Mouse (Mus musculus) liver, postnatal 0 days (tissue): ENCODE data around the gene Pptc7. TPM values are rescaled to one million over a fixed set of nuclear protein-coding genes. Genes with fewer than 3 reads are reported as not detected.

Source experiments
- ATAC-seq: fragments of 200-750 bp; cut with Nextera tagmentation; 2 replicates; pipeline ENCODE4 v1.8.0; 2017; ENCODE audit warnings: mild to moderate bottlenecking, moderate library complexity
- DNase-seq: peaks from one replicate; pipeline ENCODE4 v3.0.0-alpha.2; 2016
- H3K27ac ChIP-seq: fragments of 300-500 bp; sonication (generic); 2 replicates; pipeline ENCODE4 v1.5.1; 2014; ENCODE audit warnings: antibody characterized with exemption, moderate library complexity, mild to moderate bottlenecking, low read depth
- H3K27me3 ChIP-seq: fragments of 300-500 bp; sonication (generic); 2 replicates; pipeline ENCODE4 v1.6.1; 2014; ENCODE audit warnings: low read length, control low read depth, mixed read lengths; ENCODE audit not compliant: insufficient read depth
- H3K36me3 ChIP-seq: fragments of 300-500 bp; sonication (generic); replicated peaks from 2 replicates; pipeline ENCODE4 v1.6.1; 2014; ENCODE audit warnings: mild to moderate bottlenecking, control low read depth, low read length, moderate library complexity, mixed read lengths; ENCODE audit not compliant: insufficient read depth
- H3K4me1 ChIP-seq: fragments of 300-500 bp; sonication (generic); 2 replicates; pipeline ENCODE4 v1.6.1; 2014; ENCODE audit warnings: antibody characterized with exemption, mild to moderate bottlenecking, control low read depth; ENCODE audit not compliant: insufficient read depth
- H3K4me2 ChIP-seq: fragments of 300-500 bp; sonication (generic); 2 replicates; pipeline ENCODE4 v1.6.1; 2014; ENCODE audit warnings: low read depth, mild to moderate bottlenecking, low read length, moderate library complexity, mixed read lengths
- H3K4me3 ChIP-seq: fragments of 300-500 bp; sonication (generic); 2 replicates; pipeline ENCODE4 v1.5.1; 2014; ENCODE audit warnings: low read depth, low read length
- H3K9ac ChIP-seq: fragments of 300-500 bp; sonication (generic); replicated peaks from 2 replicates; pipeline ENCODE4 v1.6.1; 2014; ENCODE audit warnings: mild to moderate bottlenecking, moderate library complexity
- H3K9me3 ChIP-seq: fragments of 300-500 bp; sonication (generic); 2 replicates; pipeline ENCODE4 v1.6.1; 2016; ENCODE audit warnings: mild to moderate bottlenecking, control low read depth, low read length, mixed read lengths
- CTCF ChIP-seq: sonication (generic); IDR thresholded peaks from 2 replicates; pipeline ENCODE4 v1.5.1; 2016; ENCODE audit warnings: antibody characterized with exemption, low read depth
- EP300 ChIP-seq: IDR thresholded peaks from 2 replicates; pipeline ENCODE4 v1.6.1; 2016; ENCODE audit warnings: antibody characterized with exemption, low read depth, mild to moderate bottlenecking
- WGBS: fragments of 180-500 bp; shearing (Covaris S2); extraction: QIAGEN DNeasy Blood & Tissue Kit; methylation state at CpG from one replicate; pipeline ENCODE4 v1.1.7; 2014; ENCODE audit not compliant: insufficient replicate concordance; 5-methylcytosine and 5-hydroxymethylcytosine counted together
- polyA plus RNA-seq: library from polyadenylated mRNA; unstranded; fragments of >200 nt; fragmentation: Nextera tagmentation; extraction: Ambion mirVana; gene quantifications from 2 replicates; pipeline ENCODE4 v1.2.1, GENCODE M21; 2015

The Pptc7 gene
- polyA plus RNA-seq, 1 experiment from 2014 or later: 4.4 TPM

- Histone ChIP-seq H3K9me3 (no peaks in the 10 kb centered on the region), H3K4me1 (0 out of 2 replicates have a peak, but pooled peaks cover 5% of the 10 kb centered on the region), H3K9ac (no peak overlapping the region), H3K27ac (peak overlapping the region; percentile 57), H3K4me2 (0 out of 2 replicates have a peak overlapping the region, but pooled peaks have one; percentile 9), H3K27me3 (no peaks in the 10 kb centered on the region), H3K36me3 (peaks cover 25% of the 10 kb centered on the region), H3K4me3 (no peak overlapping the region)
- no peak for TF ChIP-seq EP300
- ATAC-seq (peak; percentile 47; the same call in 1 of the 2 replicates), DNase-seq (no peak)
- 42% methylated on average over 6 of the region's 6 CpGs for WGBS
These were observed 41.5 kb upstream of the Pptc7 start for GRCm38 (mm10) chr5:122242521-122243123.

- no peaks in the 10 kb centered on the region for H3K9me3 ChIP-seq
- H3K27me3 ChIP-seq: no peaks in the 10 kb centered on the region
- 81% methylated on average over 17 of the region's 17 CpGs for WGBS
- DNase-seq (no peak), ATAC-seq (no peak)
- H3K4me1 ChIP-seq: 0 out of 2 replicates have a peak, but pooled peaks cover 5% of the 10 kb centered on the region
- no peak overlapping the region for H3K4me3 ChIP-seq
- peaks cover 19% of the 10 kb centered on the region for H3K36me3 ChIP-seq
- TF ChIP-seq CTCF (no peak), EP300 (no peak)
- H3K9ac ChIP-seq: no peak overlapping the region
- no peak overlapping the region for H3K27ac ChIP-seq
- H3K4me2 ChIP-seq: no peak overlapping the region
These were observed 40.2 kb upstream of the Pptc7 start for GRCm38 (mm10) chr5:122243781-122244523.

DNA sequence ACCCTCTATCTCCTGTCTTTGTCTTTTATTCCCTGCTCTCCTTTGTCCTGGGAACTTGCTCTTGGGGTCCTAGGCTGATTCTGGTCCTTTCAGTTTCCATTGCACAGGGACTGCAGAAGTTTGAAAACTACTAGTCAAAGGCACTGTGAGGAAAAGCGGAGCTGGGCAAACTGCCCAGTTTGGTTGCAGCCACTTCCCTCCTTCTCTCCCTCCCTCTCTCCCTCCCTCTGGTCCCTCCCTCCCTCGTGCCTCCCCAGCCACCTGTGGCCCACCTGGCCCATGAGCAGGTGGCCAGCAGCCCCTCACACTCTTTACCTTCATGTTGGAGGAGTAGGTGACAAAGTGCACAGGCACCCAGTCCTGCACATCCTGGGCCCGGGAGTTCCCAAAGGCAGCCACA is 39.0 kb upstream of the Pptc7 start:
- H3K9me3 ChIP-seq: no peaks in the 10 kb centered on the region
- no peaks in the 10 kb centered on the region for H3K27me3 ChIP-seq
- H3K9ac ChIP-seq: no peak overlapping the region
- no peak overlapping the region for H3K4me3 ChIP-seq
- TF ChIP-seq EP300 (no peak), CTCF (no peak)
- 64% methylated on average over 3 of the region's 3 CpGs for WGBS
- peaks cover 16% of the 10 kb centered on the region for H3K36me3 ChIP-seq
- ATAC-seq (no peak), DNase-seq (peak; percentile 33)
- no peak overlapping the region for H3K4me2 ChIP-seq
- H3K4me1 ChIP-seq: 0 out of 2 replicates have a peak, but pooled peaks cover 5% of the 10 kb centered on the region
- no peak overlapping the region for H3K27ac ChIP-seq

DNA sequence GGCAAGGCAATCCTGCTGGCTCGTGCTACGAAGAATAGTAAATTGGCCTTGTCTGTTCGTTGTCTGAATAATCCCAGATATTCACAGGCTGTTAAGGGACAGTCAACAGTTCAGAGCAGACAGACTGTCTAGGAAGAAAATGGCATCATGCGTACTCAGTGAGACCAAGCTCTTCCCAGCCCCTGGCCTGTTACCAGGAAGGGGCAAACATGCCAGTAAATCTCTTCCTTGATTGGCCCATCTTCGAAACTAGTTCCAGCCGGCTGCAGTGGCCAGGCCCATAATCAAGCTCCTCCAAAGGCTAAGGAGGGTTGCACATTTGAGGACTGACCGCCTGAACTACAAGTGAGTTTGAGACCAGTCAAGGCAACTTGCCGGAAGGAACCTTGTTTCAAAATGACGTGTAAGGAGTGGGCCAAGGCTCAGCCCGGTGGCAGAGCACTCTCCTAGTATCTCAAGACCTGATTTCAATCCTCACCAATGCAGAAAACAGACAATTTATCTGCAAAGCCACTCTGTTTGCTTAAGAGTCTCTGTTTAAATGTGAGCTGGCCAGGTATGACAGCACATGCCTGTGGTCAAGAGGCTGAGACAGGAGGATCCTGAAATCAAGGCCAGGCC is 37.5 kb upstream of the Pptc7 start:
- Histone ChIP-seq H3K4me2 (no peak overlapping the region), H3K36me3 (peaks cover 5% of the 10 kb centered on the region; the same call in 1 of the 2 replicates), H3K27me3 (no peaks in the 10 kb centered on the region), H3K4me3 (no peak overlapping the region), H3K4me1 (0 out of 2 replicates have a peak, but pooled peaks cover 5% of the 10 kb centered on the region), H3K9me3 (no peaks in the 10 kb centered on the region), H3K9ac (no peak overlapping the region), H3K27ac (no peak overlapping the region)
- ATAC-seq (no peak), DNase-seq (no peak)
- WGBS: 85% methylated on average over 10 of the region's 10 CpGs
- no peak for TF ChIP-seq CTCF
- no peak for TF ChIP-seq EP300

- 90% methylated on average over 11 of the region's 11 CpGs for WGBS
- Histone ChIP-seq H3K27me3 (no peaks in the 10 kb centered on the region), H3K4me3 (no peak overlapping the region), H3K9me3 (no peaks in the 10 kb centered on the region), H3K4me1 (no peaks in the 10 kb centered on the region), H3K36me3 (0 out of 2 replicates have a peak, but pooled peaks cover 2% of the 10 kb centered on the region), H3K27ac (no peak overlapping the region), H3K9ac (no peak overlapping the region), H3K4me2 (no peak overlapping the region)
- ATAC-seq (no peak), DNase-seq (no peak)
- no peak for TF ChIP-seq EP300
- TF ChIP-seq CTCF: no peak
These were observed 36.6 kb upstream of the Pptc7 start for GRCm38 (mm10) chr5:122247529-122247928.

GRCm38 (mm10) chr5:122247934-122248333 is 36.2 kb upstream of the Pptc7 start:
- 87% methylated on average over 7 of the region's 7 CpGs for WGBS
- no peak for ATAC-seq

More at GRCm38 (mm10) chr5:122247934-122248333, 36.2 kb upstream of the Pptc7 start:
- no peak overlapping the region for H3K4me2 ChIP-seq
- DNase-seq: no peak
- H3K27me3 ChIP-seq: no peaks in the 10 kb centered on the region
- TF ChIP-seq CTCF (no peak), EP300 (no peak)
- H3K36me3 ChIP-seq: 0 out of 2 replicates have a peak, but pooled peaks cover 2% of the 10 kb centered on the region
- H3K9me3 ChIP-seq: no peaks in the 10 kb centered on the region
- H3K4me3 ChIP-seq: no peak overlapping the region
- no peak overlapping the region for H3K27ac ChIP-seq
- no peaks in the 10 kb centered on the region for H3K4me1 ChIP-seq
- H3K9ac ChIP-seq: no peak overlapping the region
